Mouse (Mus musculus): ENCODE data around the gene Cntnap5b. TPM values are rescaled to one million over a fixed set of nuclear protein-coding genes. Genes with fewer than 3 reads are reported as not detected.
A peak's percentile ranks its signal among the peaks of the same experiment; 100 is the strongest.

Gene Cntnap5b
- polyA plus RNA-seq, 1 experiment from 2014 or later, result not detected

- H3K36me3 ChIP-seq, result no peaks in the 10 kb centered on the region
- H3K27me3 ChIP-seq (ENCODE audit: insufficient read depth, poor library complexity, severe bottlenecking), result no peaks in the 10 kb centered on the region
- H3K4me3 ChIP-seq, result no peak overlapping the region
- no peaks in the 10 kb centered on the region for H3K9me3 ChIP-seq
- H3K4me1 ChIP-seq, result no peaks in the 10 kb centered on the region
- no peak overlapping the region for H3K27ac ChIP-seq
- DNase-seq (ENCODE audit: low spot score), result no peak
- 86% methylated on average over 3 of the region's 3 CpGs for WGBS
Observed at GRCm38 (mm10) chr1:100331066-100331465, 558.5 kb downstream of the Cntnap5b start.

GRCm38 (mm10) chr1:100369415-100370113, 597.0 kb downstream of the Cntnap5b start:
- no peaks in the 10 kb centered on the region for H3K9me3 ChIP-seq
- H3K4me1 ChIP-seq, result no peaks in the 10 kb centered on the region
- no peaks in the 10 kb centered on the region for H3K27me3 ChIP-seq (ENCODE audit: insufficient read depth, poor library complexity, severe bottlenecking)
- H3K36me3 ChIP-seq, result no peaks in the 10 kb centered on the region
- 77% methylated on average over 5 of the region's 5 CpGs for WGBS
- H3K4me3 ChIP-seq, result no peak overlapping the region
- no peak for DNase-seq (ENCODE audit: low spot score)
- H3K27ac ChIP-seq, result no peak overlapping the region

- no peak for DNase-seq (ENCODE audit: low spot score)
- Histone ChIP-seq H3K9me3 (no peaks in the 10 kb centered on the region), H3K4me3 (no peak overlapping the region), H3K4me1 (no peaks in the 10 kb centered on the region), H3K27me3 (ENCODE audit: insufficient read depth, poor library complexity, severe bottlenecking) (no peaks in the 10 kb centered on the region), H3K36me3 (no peaks in the 10 kb centered on the region), H3K27ac (no peak overlapping the region)
- 76% methylated on average over 1 of the region's 1 CpGs for WGBS
Observed at GRCm38 (mm10) chr1:100386252-100386651, 613.7 kb downstream of the Cntnap5b start.

DNA sequence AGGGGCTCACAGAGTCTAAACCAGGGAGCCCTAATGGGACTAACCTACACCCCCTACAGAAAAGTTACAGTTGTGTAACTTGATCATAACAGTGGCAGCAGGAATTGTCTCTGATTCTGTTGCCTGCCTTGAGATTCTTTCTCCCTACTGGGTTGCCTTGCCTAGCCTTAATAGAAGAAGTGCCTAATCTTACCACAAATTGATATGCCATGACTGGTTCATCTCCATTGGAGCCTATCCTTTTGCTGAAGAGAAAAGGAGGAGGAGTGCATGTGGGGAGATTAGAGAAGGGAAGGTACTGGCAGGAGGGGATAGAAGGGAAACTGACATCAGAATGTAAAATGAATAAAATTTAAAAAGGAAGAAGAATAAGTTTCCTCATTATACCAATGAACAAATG, 621.5 kb downstream of the Cntnap5b start:
- Histone ChIP-seq H3K36me3 (no peaks in the 10 kb centered on the region), H3K27me3 (ENCODE audit: insufficient read depth, poor library complexity, severe bottlenecking) (no peaks in the 10 kb centered on the region), H3K9me3 (no peaks in the 10 kb centered on the region), H3K4me3 (no peak overlapping the region), H3K27ac (no peak overlapping the region), H3K4me1 (no peaks in the 10 kb centered on the region)
- DNase-seq (ENCODE audit: low spot score), result no peak

DNA sequence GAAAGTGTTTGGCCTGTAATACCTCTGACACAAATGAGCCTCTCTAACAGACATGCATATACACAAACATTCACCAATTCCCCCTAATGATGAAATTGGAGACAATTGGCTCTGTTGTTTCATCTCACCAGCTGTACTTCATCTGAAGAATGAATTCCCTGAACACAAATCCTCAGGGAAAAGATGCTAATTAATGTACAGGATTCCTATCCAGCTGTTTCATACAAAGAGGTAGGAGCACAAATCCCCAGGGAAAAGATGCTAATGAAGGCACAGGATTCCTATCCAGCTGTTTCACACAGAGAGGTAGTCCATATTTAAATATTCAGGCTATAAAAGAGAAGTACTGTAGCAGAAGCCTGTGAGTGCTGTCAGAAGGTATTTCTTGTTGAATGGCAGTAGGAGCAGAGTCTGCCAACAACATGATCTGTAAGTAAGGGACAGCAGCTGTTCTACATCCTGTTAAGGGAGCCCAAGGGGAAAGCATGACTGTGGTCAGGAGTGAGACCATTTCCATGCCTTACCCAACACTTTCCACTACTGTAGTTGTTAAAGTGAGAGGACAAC, 644.2 kb downstream of the Cntnap5b start:
- Histone ChIP-seq H3K27ac (no peak overlapping the region), H3K27me3 (ENCODE audit: insufficient read depth, poor library complexity, severe bottlenecking) (no peaks in the 10 kb centered on the region), H3K36me3 (no peaks in the 10 kb centered on the region), H3K9me3 (no peaks in the 10 kb centered on the region), H3K4me1 (no peaks in the 10 kb centered on the region), H3K4me3 (no peak overlapping the region)
- DNase-seq (ENCODE audit: low spot score), result no peak

DNA sequence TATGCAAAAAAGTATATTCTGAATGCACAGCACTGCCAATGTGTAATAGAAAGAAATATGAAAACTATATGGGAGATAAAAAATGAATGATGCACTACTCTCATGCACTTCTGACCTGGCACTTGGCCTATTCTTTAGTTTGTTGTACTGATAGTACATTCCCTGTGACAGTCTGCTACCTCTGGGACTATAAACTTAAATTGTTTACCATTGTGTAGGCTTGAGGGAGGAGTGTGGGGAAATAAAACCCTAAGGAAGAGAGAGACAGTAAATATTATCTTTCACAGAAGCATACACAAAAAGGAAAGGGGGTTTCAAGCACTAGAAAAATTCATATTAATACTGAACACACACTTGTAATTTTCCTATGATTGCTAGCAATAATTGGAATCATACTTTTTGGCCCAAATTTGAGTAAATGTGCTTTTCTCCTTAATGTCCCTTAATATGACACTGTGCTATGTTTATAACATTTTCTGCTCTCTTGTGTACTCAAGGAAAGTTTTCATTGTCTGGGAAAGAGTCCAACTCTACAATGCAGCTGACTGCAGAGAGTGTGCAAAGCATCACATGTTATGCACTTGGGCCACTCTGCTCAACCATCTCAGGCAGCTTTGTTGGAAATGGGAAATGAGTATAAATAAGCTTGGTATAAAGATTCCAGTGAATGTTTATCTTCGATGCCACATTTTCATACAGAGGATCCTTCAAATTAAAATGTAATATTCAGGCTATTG, 657.6 kb downstream of the Cntnap5b start:
- H3K4me3 ChIP-seq, result no peak overlapping the region
- no peaks in the 10 kb centered on the region for H3K27me3 ChIP-seq (ENCODE audit: insufficient read depth, poor library complexity, severe bottlenecking)
- no peak for DNase-seq (ENCODE audit: low spot score)
- H3K9me3 ChIP-seq, result no peaks in the 10 kb centered on the region
- H3K36me3 ChIP-seq, result no peaks in the 10 kb centered on the region
- no peaks in the 10 kb centered on the region for H3K4me1 ChIP-seq
- no peak overlapping the region for H3K27ac ChIP-seq
- WGBS, result 97% methylated on average over 1 of the region's 1 CpGs

GRCm38 (mm10) chr1:100463877-100464276, 691.3 kb downstream of the Cntnap5b start:
- no peaks in the 10 kb centered on the region for H3K9me3 ChIP-seq
- no peak overlapping the region for H3K27ac ChIP-seq
- WGBS, result 82% methylated on average over 2 of the region's 2 CpGs
- H3K4me1 ChIP-seq, result no peaks in the 10 kb centered on the region
- H3K27me3 ChIP-seq (ENCODE audit: insufficient read depth, poor library complexity, severe bottlenecking), result no peaks in the 10 kb centered on the region
- peak; percentile 69 for DNase-seq (ENCODE audit: low spot score)
- H3K4me3 ChIP-seq, result no peak overlapping the region
- H3K36me3 ChIP-seq, result no peaks in the 10 kb centered on the region

- no peaks in the 10 kb centered on the region for H3K4me1 ChIP-seq
- no peaks in the 10 kb centered on the region for H3K9me3 ChIP-seq
- no peaks in the 10 kb centered on the region for H3K27me3 ChIP-seq (ENCODE audit: insufficient read depth, poor library complexity, severe bottlenecking)
- no peak for DNase-seq (ENCODE audit: low spot score)
- no peak overlapping the region for H3K27ac ChIP-seq
- 63% methylated on average over 1 of the region's 1 CpGs for WGBS
- no peaks in the 10 kb centered on the region for H3K36me3 ChIP-seq
- H3K4me3 ChIP-seq, result no peak overlapping the region
Observed at GRCm38 (mm10) chr1:100465226-100465625, 692.7 kb downstream of the Cntnap5b start.

GRCm38 (mm10) chr1:100467595-100467994, 695.0 kb downstream of the Cntnap5b start:
- no peaks in the 10 kb centered on the region for H3K9me3 ChIP-seq
- 78% methylated on average over 1 of the region's 1 CpGs for whole genome bisulfite sequencing
- H3K27ac ChIP-seq, result no peak overlapping the region
- H3K27me3 ChIP-seq (ENCODE audit: insufficient read depth, poor library complexity, severe bottlenecking), result no peaks in the 10 kb centered on the region
- no peaks in the 10 kb centered on the region for H3K36me3 ChIP-seq
- no peak overlapping the region for H3K4me3 ChIP-seq
- H3K4me1 ChIP-seq, result no peaks in the 10 kb centered on the region
- no peak for DNase-seq (ENCODE audit: low spot score)

DNA sequence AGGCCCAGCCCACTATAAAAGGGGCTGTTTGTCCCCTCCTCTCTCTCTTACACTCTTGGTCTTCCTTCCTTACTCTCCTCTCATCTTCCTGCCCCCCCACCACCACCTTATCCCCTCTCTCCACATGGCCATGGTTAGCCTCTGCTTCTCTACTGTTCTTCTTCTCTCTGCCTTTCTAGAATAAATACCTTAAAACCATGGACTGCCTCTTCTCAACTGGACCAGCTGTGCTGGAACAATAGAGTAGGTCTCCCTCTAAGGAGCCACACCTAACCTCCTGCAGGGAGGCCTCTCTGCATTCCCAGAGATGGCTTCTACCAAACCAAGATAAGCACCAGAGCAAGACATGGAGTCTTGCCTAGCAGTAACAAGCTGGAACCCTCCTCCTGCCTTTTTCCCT, 737.3 kb downstream of the Cntnap5b start:
- no peak for DNase-seq (ENCODE audit: low spot score)
- H3K27ac ChIP-seq, result no peak overlapping the region
- H3K27me3 ChIP-seq (ENCODE audit: insufficient read depth, poor library complexity, severe bottlenecking), result no peaks in the 10 kb centered on the region
- no peaks in the 10 kb centered on the region for H3K9me3 ChIP-seq
- H3K36me3 ChIP-seq, result no peaks in the 10 kb centered on the region
- H3K4me3 ChIP-seq, result no peak overlapping the region
- H3K4me1 ChIP-seq, result no peaks in the 10 kb centered on the region
